Mouse (Mus musculus): ENCODE measurements around the gene Hist1h2ab. TPM values are rescaled to one million over a fixed set of nuclear protein-coding genes. Genes with fewer than 3 reads are reported as not detected.

The Hist1h2ab gene
- polyA plus RNA-seq, 1 experiment from 2014 or later, result 49.6 TPM

DNA sequence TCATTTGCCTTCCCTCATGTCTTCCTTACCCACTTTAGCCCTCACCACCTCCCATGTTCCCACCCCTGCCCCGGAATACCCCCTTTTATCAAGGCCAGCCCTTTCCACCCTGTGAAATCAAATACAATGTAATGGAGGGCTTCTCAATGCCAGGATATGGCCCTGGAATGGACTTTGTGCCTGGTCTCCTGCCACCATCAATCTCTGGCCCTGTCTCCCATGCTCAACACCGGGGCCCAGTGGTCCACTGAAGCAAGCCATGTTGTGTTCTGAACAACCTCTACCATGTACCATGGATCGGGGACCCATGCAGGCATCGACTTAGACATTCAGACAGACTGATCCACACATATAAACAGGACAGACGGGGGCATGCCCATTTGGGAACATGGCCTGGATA, 21.2 kb upstream of the Hist1h2ab start:
- 92% methylated on average over 5 of the region's 5 CpGs for WGBS

DNA sequence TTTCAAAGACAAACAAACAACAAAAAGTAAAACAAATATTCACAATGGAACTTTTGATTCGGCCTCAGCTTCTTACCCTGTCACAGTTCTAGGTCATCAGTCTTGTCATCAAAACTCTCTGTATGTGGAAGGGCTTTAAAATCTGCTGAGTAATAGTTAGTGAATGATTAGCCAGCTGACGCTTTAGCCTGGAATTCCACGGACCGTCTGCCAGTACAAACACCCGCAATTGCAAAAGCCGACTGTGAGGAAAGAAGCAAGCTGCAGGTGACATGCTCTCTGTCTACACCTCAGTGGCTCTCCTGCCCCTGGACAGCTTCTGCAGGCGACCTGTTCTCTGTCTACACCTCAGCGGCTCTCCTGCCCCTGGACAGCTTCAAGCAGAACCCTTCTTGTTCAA, 20.4 kb upstream of the Hist1h2ab start:
- Histone ChIP-seq H3K4me2 (ENCODE audit: low read length) (no peak overlapping the region), H3K27ac (ENCODE audit: low read depth) (no peak overlapping the region)

More for the DNA sequence above, 21.2 kb upstream of the Hist1h2ab start:
- Histone ChIP-seq H3K9me3 (ENCODE audit: control insufficient read depth, low read length) (no peaks in the 10 kb centered on the region), H3K36me3 (ENCODE audit: control insufficient read depth, insufficient read depth, low read length) (no peaks in the 10 kb centered on the region), H3K27me3 (replicated peaks; ENCODE audit: control insufficient read depth, insufficient read depth, low read length) (no peaks in the 10 kb centered on the region), H3K4me3 (ENCODE audit: low read depth, low read length) (no peak overlapping the region), H3K4me1 (replicated peaks; ENCODE audit: control insufficient read depth, insufficient read depth, low read length) (no peaks in the 10 kb centered on the region), H3K27ac (ENCODE audit: low read depth) (no peak overlapping the region), H3K9ac (ENCODE audit: low read length) (no peak overlapping the region), H3K4me2 (ENCODE audit: low read length) (no peak overlapping the region)
- ATAC-seq (replicated peaks; ENCODE audit: low FRiP score, low TSS enrichment, low read depth) (no peak), DNase-seq (ENCODE audit: low spot score) (no peak)

DNA sequence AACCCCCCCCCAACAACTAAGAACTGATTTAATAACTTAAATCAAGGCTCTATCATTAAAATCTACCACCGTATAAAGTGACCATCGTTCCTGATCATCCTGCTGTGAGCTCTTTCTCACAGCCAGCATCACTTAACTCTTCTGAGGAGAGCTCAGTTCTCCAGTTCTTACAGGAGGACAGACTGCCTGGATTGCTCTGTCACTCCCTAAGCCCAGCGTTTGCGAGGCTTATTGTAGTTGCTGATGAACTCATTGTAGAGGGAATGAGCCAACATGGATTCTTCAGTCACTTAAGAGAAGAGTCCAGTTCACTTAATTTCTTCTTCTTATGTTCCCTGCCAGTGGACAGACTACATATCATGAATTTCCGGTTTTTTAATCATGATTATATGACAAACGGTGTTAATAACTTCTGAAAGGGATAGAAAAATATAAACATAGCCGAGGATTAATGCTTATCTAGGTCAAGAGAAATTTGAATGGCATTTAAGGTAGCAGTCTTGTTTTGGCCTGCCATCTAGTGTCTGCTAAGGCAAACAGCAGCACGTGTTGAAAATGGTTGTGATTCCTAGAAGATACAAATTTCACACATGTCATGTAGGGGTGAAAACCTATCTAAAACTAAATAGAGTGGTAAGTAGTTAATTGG, 18.6 kb upstream of the Hist1h2ab start:
- DNase-seq (ENCODE audit: low spot score) (no peak), ATAC-seq (replicated peaks; ENCODE audit: low FRiP score, low TSS enrichment, low read depth) (no peak; the same call in 1 of the 2 replicates)
- H3K4me1 ChIP-seq (replicated peaks; ENCODE audit: control insufficient read depth, insufficient read depth, low read length), result no peaks in the 10 kb centered on the region
- H3K27ac ChIP-seq (ENCODE audit: low read depth), result no peak overlapping the region
- H3K9ac ChIP-seq (ENCODE audit: low read length), result no peak overlapping the region
- H3K9me3 ChIP-seq (ENCODE audit: control insufficient read depth, low read length), result no peaks in the 10 kb centered on the region
- no peak overlapping the region for H3K4me2 ChIP-seq (ENCODE audit: low read length)
- no peak overlapping the region for H3K4me3 ChIP-seq (ENCODE audit: low read depth, low read length)
- no peaks in the 10 kb centered on the region for H3K36me3 ChIP-seq (ENCODE audit: control insufficient read depth, insufficient read depth, low read length)
- no peaks in the 10 kb centered on the region for H3K27me3 ChIP-seq (replicated peaks; ENCODE audit: control insufficient read depth, insufficient read depth, low read length)
- WGBS, result 26% methylated on average over 8 of the region's 8 CpGs

More for the DNA sequence above, 20.4 kb upstream of the Hist1h2ab start:
- no peaks in the 10 kb centered on the region for H3K27me3 ChIP-seq (replicated peaks; ENCODE audit: control insufficient read depth, insufficient read depth, low read length)
- H3K4me1 ChIP-seq (replicated peaks; ENCODE audit: control insufficient read depth, insufficient read depth, low read length), result no peaks in the 10 kb centered on the region
- 23% methylated on average over 8 of the region's 8 CpGs for WGBS
- H3K9me3 ChIP-seq (ENCODE audit: control insufficient read depth, low read length), result no peaks in the 10 kb centered on the region
- no peaks in the 10 kb centered on the region for H3K36me3 ChIP-seq (ENCODE audit: control insufficient read depth, insufficient read depth, low read length)
- no peak overlapping the region for H3K9ac ChIP-seq (ENCODE audit: low read length)
- H3K4me3 ChIP-seq (ENCODE audit: low read depth, low read length), result no peak overlapping the region
- DNase-seq (ENCODE audit: low spot score), result no peak
- ATAC-seq (replicated peaks; ENCODE audit: low FRiP score, low TSS enrichment, low read depth), result peak; percentile 65

DNA sequence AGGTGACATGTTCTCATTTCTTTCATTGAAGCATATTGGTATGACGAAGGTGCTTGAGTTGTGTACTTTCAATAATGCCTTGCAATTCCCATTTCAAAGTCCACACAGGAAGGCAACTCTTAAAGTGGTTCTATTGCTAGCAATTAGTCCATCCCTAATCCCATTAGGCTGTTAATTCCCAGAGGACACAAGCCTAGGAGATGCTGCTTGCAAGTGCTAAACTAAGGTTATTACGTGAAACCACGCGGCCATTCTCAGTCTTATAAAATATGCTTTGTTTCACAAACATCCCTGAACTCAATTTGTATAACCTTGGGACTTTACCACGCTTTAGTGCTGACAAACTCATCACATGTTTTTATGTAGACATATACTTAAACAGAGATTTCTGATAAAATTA, 13.8 kb upstream of the Hist1h2ab start:
- Histone ChIP-seq H3K4me1 (replicated peaks; ENCODE audit: control insufficient read depth, insufficient read depth, low read length) (peaks cover 12% of the 10 kb centered on the region), H3K9ac (ENCODE audit: low read length) (no peak overlapping the region), H3K4me2 (ENCODE audit: low read length) (no peak overlapping the region), H3K27ac (ENCODE audit: low read depth) (no peak overlapping the region), H3K9me3 (ENCODE audit: control insufficient read depth, low read length) (no peaks in the 10 kb centered on the region), H3K36me3 (ENCODE audit: control insufficient read depth, insufficient read depth, low read length) (no peaks in the 10 kb centered on the region), H3K27me3 (replicated peaks; ENCODE audit: control insufficient read depth, insufficient read depth, low read length) (no peaks in the 10 kb centered on the region), H3K4me3 (ENCODE audit: low read depth, low read length) (no peak overlapping the region)
- DNase-seq (ENCODE audit: low spot score) (no peak), ATAC-seq (replicated peaks; ENCODE audit: low FRiP score, low TSS enrichment, low read depth) (no peak)
- WGBS, result 83% methylated on average over 5 of the region's 5 CpGs

DNA sequence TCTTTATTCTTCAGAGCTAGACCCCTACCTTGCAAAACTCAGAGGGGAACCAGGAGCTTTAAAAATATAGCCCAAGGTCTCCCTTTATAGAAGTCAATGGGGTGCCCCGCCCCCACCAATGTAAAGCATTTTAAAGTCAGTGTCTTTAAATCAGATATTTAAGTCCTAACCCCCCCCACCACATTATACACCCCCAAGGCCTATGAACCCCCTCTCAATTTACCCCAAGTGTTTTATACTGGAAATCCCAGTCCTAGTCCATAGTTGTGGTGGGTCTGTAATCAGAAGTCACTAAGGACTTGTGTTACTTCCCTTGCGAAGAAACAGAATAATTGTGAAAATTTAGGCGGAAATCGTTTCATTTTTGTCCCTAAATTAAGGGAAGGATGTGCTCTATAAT, 12.9 kb upstream of the Hist1h2ab start:
- peaks cover 12% of the 10 kb centered on the region for H3K4me1 ChIP-seq (replicated peaks; ENCODE audit: control insufficient read depth, insufficient read depth, low read length)
- H3K4me3 ChIP-seq (ENCODE audit: low read depth, low read length), result peak overlapping the region; percentile 49
- DNase-seq (ENCODE audit: low spot score) (no peak), ATAC-seq (replicated peaks; ENCODE audit: low FRiP score, low TSS enrichment, low read depth) (no peak)
- H3K9ac ChIP-seq (ENCODE audit: low read length), result peak overlapping the region; percentile 81
- no peaks in the 10 kb centered on the region for H3K27me3 ChIP-seq (replicated peaks; ENCODE audit: control insufficient read depth, insufficient read depth, low read length)
- peak overlapping the region; percentile 62 for H3K4me2 ChIP-seq (ENCODE audit: low read length)
- peak overlapping the region; percentile 97 for H3K27ac ChIP-seq (ENCODE audit: low read depth)
- no peaks in the 10 kb centered on the region for H3K36me3 ChIP-seq (ENCODE audit: control insufficient read depth, insufficient read depth, low read length)
- WGBS, result 27% methylated on average over 4 of the region's 4 CpGs
- no peaks in the 10 kb centered on the region for H3K9me3 ChIP-seq (ENCODE audit: control insufficient read depth, low read length)

DNA sequence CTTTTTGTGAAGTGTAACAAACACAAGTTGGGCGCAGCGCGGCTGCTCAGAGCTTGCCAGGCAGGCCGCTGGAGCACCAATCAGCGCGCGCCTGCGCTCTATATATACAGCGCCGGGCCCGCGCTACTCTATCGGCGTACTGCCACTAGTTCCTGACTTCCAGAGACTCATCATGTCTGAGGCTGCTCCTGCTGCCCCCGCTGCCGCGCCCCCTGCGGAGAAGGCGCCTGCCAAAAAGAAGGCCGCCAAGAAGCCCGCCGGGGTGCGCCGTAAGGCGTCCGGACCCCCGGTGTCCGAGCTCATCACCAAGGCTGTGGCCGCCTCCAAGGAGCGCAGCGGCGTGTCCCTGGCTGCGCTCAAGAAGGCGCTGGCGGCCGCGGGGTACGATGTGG, 12.3 kb upstream of the Hist1h2ab start, which contains the start of gene Hist1h1c:
Gene Hist1h1c (plus strand): TSS at position 132 of the 392 bp plus-strand sequence.
- H3K4me2 ChIP-seq (ENCODE audit: low read length), result peak within 1 kb of the TSS; percentile 62
- H3K4me3 ChIP-seq (ENCODE audit: low read depth, low read length), result peak within 1 kb of the TSS; percentile 49
- under 1% methylated on average over 31 of the region's 38 CpGs for WGBS
- peak; percentile 90 for ATAC-seq (replicated peaks; ENCODE audit: low FRiP score, low TSS enrichment, low read depth)
- DNase-seq (ENCODE audit: low spot score), result peak; percentile 99
- H3K36me3 ChIP-seq (ENCODE audit: control insufficient read depth, insufficient read depth, low read length), result no peaks in the 10 kb centered on the region
- H3K27me3 ChIP-seq (replicated peaks; ENCODE audit: control insufficient read depth, insufficient read depth, low read length), result no peaks in the 10 kb centered on the region
- H3K9me3 ChIP-seq (ENCODE audit: control insufficient read depth, low read length), result no peaks in the 10 kb centered on the region
- peak within 1 kb of the TSS; percentile 97 for H3K27ac ChIP-seq (ENCODE audit: low read depth)
- peaks cover 12% of the 10 kb centered on the region for H3K4me1 ChIP-seq (replicated peaks; ENCODE audit: control insufficient read depth, insufficient read depth, low read length)
- H3K9ac ChIP-seq (ENCODE audit: low read length), result peak within 1 kb of the TSS; percentile 81

DNA sequence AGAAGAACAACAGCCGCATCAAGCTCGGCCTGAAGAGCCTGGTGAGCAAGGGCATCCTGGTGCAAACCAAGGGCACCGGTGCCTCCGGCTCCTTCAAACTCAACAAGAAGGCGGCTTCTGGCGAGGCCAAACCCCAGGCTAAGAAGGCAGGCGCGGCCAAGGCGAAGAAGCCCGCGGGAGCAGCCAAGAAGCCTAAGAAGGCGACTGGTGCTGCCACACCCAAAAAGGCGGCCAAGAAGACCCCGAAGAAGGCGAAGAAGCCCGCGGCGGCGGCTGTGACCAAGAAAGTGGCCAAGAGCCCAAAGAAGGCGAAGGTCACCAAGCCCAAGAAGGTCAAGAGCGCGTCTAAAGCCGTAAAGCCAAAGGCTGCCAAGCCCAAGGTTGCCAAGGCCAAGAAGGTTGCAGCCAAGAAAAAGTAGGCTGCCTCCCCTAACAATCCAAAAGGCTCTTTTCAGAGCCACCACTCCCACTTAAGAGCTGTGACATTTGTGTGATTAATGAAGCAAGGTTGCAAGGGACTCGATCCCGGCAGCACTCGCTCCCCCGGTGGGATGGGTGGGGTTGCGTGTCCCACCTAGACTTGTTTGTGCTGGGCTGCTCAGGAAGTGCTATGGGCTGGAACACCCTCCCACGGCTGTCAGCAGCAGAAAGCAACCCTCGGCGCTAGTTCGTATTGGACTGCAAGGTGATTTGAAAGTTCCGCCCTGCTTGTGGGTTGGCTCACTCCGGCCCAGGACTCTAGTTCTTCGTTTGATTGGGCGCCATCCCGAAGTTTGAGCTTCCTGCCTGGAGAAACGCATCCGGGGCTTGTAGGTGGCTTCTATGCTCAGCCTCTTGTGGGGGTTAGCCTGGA, 11.6 kb upstream of the Hist1h2ab start:
- Histone ChIP-seq H3K4me3 (ENCODE audit: low read depth, low read length) (peak overlapping the region; percentile 49), H3K9me3 (ENCODE audit: control insufficient read depth, low read length) (no peaks in the 10 kb centered on the region), H3K36me3 (ENCODE audit: control insufficient read depth, insufficient read depth, low read length) (no peaks in the 10 kb centered on the region), H3K4me1 (replicated peaks; ENCODE audit: control insufficient read depth, insufficient read depth, low read length) (peaks cover 16% of the 10 kb centered on the region), H3K27me3 (replicated peaks; ENCODE audit: control insufficient read depth, insufficient read depth, low read length) (no peaks in the 10 kb centered on the region), H3K4me2 (ENCODE audit: low read length) (peak overlapping the region; percentile 62), H3K27ac (ENCODE audit: low read depth) (peak overlapping the region; percentile 97), H3K9ac (ENCODE audit: low read length) (peak overlapping the region; percentile 81)
- DNase-seq (ENCODE audit: low spot score) (peak; percentile 97), ATAC-seq (replicated peaks; ENCODE audit: low FRiP score, low TSS enrichment, low read depth) (peak; percentile 90)
- under 1% methylated on average over 39 of the region's 39 CpGs for WGBS

DNA sequence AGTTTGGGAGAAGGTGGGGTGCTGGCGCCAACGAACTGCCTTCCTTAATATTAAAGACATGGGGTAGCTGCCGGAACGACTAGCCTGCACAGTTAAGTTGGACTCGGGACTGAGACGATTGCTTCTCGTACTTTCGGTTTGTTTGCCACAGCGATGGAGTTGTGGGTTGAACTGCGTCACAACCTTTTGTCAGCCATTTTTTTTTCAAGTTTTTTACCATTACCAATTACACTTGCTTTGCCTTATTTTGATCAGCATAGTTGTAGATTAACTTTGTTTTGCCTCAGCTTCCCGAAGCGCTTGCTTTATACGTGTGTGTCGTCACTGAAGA, 11.0 kb upstream of the Hist1h2ab start:
- Histone ChIP-seq H3K27me3 (replicated peaks; ENCODE audit: control insufficient read depth, insufficient read depth, low read length) (no peaks in the 10 kb centered on the region), H3K9ac (ENCODE audit: low read length) (peak overlapping the region; percentile 81), H3K4me3 (ENCODE audit: low read depth, low read length) (peak overlapping the region; percentile 49), H3K36me3 (ENCODE audit: control insufficient read depth, insufficient read depth, low read length) (no peaks in the 10 kb centered on the region), H3K9me3 (ENCODE audit: control insufficient read depth, low read length) (no peaks in the 10 kb centered on the region), H3K27ac (ENCODE audit: low read depth) (peak overlapping the region; percentile 97), H3K4me1 (replicated peaks; ENCODE audit: control insufficient read depth, insufficient read depth, low read length) (peaks cover 20% of the 10 kb centered on the region), H3K4me2 (ENCODE audit: low read length) (peak overlapping the region; percentile 62)
- DNase-seq (ENCODE audit: low spot score) (peak; percentile 96), ATAC-seq (replicated peaks; ENCODE audit: low FRiP score, low TSS enrichment, low read depth) (peak; percentile 51; the same call in 1 of the 2 replicates)
- under 1% methylated on average over 14 of the region's 14 CpGs for WGBS

Measured in intestine, embryonic 14.5 days (tissue).